Mouse (Mus musculus) heart, postnatal 10 days (tissue): ENCODE measurements around the gene Hipk2. TPM values are rescaled to one million over a fixed set of nuclear protein-coding genes. Genes with fewer than 3 reads are reported as not detected.
"Not testable (repeated sequence)": the region's sequence is repeated elsewhere in the genome, so short reads cannot be mapped to it uniquely, and the experiment has no call there.

Experiments used
- DNase-seq, 2 experiments: peaks; one replicate each; pipeline ENCODE4 v3.0.0; 2021
- intact Hi-C: fragments of 180-260 bp; cut with DNase I; formaldehyde crosslinking; loops from one replicate; pipeline ENCODE4 v1.15.1; 2025
- total RNA-seq, 2 experiments: library from RNA; stranded (reverse); gene quantifications; 2 replicates each; pipeline ENCODE4 v1.2.3; 2021

The Hipk2 gene
- total RNA-seq, 2 experiments from 2014 or later: 73.7 to 80.5 TPM

DNA sequence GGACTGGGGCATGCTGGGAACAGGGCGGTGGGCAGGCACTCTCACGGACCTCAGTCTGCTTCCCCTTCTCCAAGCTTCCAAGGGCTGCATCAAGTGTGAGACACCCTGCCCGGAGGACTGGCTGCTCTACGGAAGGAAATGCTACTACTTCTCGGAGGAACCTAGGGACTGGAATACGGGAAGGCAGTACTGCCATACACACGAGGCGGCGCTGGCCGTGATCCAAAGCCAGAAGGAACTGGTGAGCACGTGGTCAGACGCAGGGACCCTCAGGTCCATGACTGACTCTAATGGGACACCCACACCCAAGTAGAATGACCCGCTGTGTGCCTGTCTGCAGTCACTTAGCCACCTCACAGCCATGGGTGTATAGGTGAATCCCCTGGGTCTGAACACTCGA lies 199.2 kb downstream of the Hipk2 start:
- peak in 1 of 2 experiments; percentile 13 for DNase-seq
- intact Hi-C loops: no loop called here

DNA sequence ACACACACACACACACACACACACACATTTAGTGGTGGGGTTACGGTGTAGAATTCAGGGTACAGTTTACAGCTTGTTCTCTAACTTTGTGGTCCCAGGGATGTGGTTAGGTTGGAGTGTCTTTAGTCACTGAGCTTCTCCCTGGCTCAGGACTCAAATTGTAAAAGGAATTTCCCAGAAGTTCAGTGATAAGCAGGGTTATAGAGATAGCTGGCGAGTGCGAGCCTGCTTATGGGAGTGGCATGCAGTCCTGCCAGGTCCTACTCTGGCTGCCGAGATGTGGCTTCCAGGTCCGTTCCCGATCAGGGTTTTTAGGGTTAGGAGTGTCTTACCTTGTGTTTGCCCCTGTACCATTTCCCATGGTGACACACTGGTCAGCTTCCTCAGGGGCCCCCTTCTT lies 199.7 kb downstream of the Hipk2 start:
- intact Hi-C loops: no loop called here
- peak in 1 of 2 experiments; percentile 18 for DNase-seq

DNA sequence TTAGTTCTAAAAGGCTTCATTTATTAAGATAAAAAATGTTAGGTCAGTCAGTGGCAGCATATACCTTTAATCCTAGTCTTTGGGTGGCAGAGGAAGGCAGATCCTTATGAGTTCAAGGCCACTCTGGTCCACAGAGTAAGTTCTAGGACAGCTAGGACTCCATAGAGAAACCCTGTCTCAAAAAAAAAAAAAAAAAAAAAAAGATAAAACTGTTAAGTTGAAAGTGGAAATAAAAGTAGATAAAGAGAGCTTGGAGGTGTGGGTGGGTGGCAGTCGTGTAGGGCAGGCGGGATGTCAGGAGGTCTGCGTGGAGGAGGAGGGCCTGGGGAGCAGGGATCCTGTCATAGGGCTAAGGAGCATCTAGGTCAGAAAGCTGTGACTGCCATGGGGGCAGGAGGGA lies 204.0 kb downstream of the Hipk2 start:
- no peak for DNase-seq
- intact Hi-C loops: no loop called here

- no peak for DNase-seq
- intact Hi-C loops: no loop called here
Measured at GRCm38 (mm10) chr6:38671270-38671669, 204.7 kb downstream of the Hipk2 start.

- DNase-seq, intact Hi-C loops: not testable (repeated sequence)
Measured at GRCm38 (mm10) chr6:38670488-38670887, 205.5 kb downstream of the Hipk2 start.

- intact Hi-C loops: no loop called here
- no peak for DNase-seq
Measured at GRCm38 (mm10) chr6:38669580-38669979, 206.4 kb downstream of the Hipk2 start.

GRCm38 (mm10) chr6:38662714-38663615 lies 213.0 kb downstream of the Hipk2 start, which contains the start of gene Clec2l:
Gene Clec2l, plus strand, starts transcription at chr6:38663069.
- DNase-seq: peak; percentile 27 to 49

DNA sequence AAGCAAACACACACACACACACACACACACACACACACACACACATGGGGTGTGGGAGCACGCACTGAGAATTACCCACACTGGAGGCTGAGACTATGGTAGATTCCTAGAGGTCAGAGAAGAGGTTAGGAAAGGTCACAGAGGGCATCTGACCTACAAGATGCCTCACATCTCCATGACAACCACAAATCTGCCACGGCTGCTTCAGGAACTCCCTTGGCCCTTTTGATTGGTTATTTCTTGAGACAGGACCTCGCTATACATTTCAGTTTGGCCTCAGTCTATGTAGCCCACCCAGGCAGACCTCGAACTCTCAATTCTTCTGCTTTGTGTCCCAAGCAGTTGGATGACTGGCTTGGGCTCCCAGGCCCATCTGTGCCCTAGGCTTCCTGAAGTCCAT lies 214.3 kb downstream of the Hipk2 start:
- intact Hi-C loops: no loop called here
- DNase-seq: no peak

More at GRCm38 (mm10) chr6:38662714-38663615, 213.0 kb downstream of the Hipk2 start, which contains the start of gene Clec2l:
- intact Hi-C loops: no loop called here

- peak; percentile 68 to 84 for DNase-seq
- intact Hi-C loops: loop anchor here (1.0 to 5.0 kb wide), 3 partner anchors 45 to 417 kb away; no protein-coding TSS in a partner anchor
Measured at GRCm38 (mm10) chr6:38650263-38650937, 225.6 kb downstream of the Hipk2 start.

DNA sequence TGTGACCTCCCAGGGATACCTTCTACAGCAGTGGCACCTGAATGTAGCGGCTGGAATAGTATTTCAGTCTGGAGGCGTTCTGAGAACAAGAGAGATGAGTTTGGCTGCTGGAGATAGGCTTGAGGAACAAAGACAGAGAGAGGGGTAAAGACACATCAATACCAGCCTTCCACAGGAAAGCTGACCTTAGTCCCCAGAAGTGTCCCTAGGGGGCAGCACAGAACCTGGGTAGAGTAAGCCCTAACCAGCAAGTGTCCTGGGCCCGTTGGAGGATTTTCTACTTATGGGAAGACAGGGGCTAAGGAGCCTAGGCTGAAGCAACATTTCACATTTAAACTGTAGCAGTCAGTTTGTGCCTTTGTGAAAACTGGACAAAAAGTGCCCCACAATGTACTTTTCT lies 226.4 kb downstream of the Hipk2 start:
- intact Hi-C loops: no loop called here
- no peak for DNase-seq

Other genes with a start within 250 kb of the Hipk2 start
- under 1 TPM; 0.62 to 0.74 TPM for gene Klrg2, start 238.9 kb downstream of the Hipk2 start, total RNA-seq
- 1 to 10 TPM; 2.8 to 3.3 TPM for gene Clec2l, start 213.1 kb downstream of the Hipk2 start, total RNA-seq
- gene Tbxas1, start 761 bp downstream of the Hipk2 start, total RNA-seq: 1 to 10 TPM; 1.0 to 1.4 TPM
- gene Parp12, start 242.2 kb upstream of the Hipk2 start, total RNA-seq: 10 to 100 TPM; 11.8 to 12.9 TPM